Mouse (Mus musculus) liver, adult 2 months (tissue): ENCODE measurements around the gene Cux1.
A peak's percentile ranks its signal among the peaks of the same experiment; 100 is the strongest.

Experiments
- CTCF ChIP-seq: fragments of 200-500 bp; IDR thresholded peaks from 2 replicates; pipeline ENCODE4 v1.5.1; 2011; ENCODE audit warnings: low read depth, low read length, control low read depth
- POLR2A ChIP-seq: fragments of 200-500 bp; IDR thresholded peaks from 2 replicates; pipeline ENCODE4 v1.6.1; 2011; ENCODE audit warnings: low read length, control low read depth; ENCODE audit not compliant: insufficient read depth; ENCODE audit errors: extremely low read depth

GRCm38 (mm10) chr5:136321378-136321777, 245.9 kb downstream of the Cux1 start:
- TF ChIP-seq CTCF = peak; percentile 25; the same call in 1 of the 2 replicates
- TF ChIP-seq POLR2A = no peak
